Mouse (Mus musculus): ENCODE results near the gene Olfr981.

Olfr981 gene

GRCm38 (mm10) chr9:40021164-40021563 is at the start of gene Olfr981:
TSS of gene Olfr981 (plus strand) at chr9:40021464.
- in situ Hi-C loops (cut with MboI; ENCODE audit: unreplicated experiment in 2 of 2): no loop called here

DNA sequence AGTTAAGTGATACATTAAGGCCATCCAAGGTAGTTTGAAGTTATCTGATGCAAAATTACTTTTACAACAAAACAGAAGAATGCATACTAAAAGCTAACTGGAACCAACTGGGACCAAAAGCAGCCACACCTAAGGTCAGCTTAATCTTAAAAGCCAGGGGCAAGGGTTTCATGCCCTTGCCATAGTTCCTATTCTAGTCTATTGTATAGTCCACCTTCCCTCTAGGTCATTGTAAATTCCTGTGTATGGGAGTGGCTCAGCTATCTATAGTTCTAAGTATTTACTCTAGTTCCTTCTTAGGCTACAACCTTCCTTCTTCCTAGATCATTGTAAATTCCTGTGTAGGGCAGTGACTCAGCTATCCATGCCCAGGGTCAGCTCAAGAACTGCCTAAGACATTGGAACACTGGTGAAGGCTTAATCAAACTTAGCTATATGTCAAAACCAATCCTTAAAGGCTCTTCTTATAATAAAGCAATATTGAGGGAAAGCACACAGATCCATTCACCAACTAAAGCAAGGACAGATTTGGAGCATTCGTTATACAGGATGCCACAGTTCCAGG is 44.6 kb upstream of the Olfr981 start:
- in situ Hi-C loops (cut with MboI; ENCODE audit: unreplicated experiment in 2 of 2): loop anchor here in 1 of 2 experiments (10.0 kb wide), 1 partner anchor 72 kb away; the partner anchor contains the start of gene Olfr229

DNA sequence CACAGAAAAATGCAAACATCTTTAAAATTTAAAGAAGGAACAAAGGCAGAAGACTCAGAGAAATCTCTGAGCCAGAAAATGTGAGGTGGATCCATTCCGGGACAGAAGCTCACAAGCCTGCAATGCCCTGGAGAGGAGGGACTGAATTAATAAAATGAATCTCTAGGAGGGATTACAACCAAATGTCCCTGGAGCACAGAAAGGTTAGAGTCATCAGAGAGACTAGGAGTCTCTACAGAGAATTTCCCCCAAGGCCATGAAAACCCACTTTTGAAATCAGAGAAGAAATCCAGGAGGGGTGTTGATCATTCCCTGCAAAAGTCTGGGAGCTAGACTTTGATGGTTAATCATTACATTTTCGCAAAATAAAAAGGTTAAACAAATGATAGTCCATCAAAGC is 29.5 kb upstream of the Olfr981 start, which contains the start of gene Olfr978:
Olfr978 (plus strand) TSS at position 301 of the 400 bp plus-strand sequence.
- in situ Hi-C loops (cut with MboI; ENCODE audit: unreplicated experiment in 2 of 2): no loop called here

GRCm38 (mm10) chr9:40003365-40003764 is 17.9 kb upstream of the Olfr981 start, which contains the start of gene Olfr979:
TSS of gene Olfr979 (minus strand) at chr9:40003465.
- in situ Hi-C loops (cut with MboI; ENCODE audit: unreplicated experiment in 2 of 2): no loop called here

DNA sequence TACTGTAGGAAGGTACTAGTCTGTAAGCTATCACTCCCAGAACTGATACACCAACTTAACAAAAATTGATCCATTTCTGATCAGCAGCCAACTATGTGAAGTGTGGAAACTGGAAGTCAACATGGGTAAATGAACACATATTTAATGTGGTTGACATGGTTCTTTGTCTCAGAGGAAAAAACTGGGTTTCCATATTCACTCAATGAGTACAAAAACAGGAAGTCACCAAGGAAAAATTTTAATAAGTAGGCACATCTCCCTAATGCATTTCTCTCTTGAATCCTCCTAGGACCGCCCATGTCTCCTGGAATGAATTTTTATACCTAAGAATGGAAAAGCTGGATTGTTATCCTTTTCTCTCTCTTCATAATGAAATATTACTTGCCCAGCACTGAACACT is 11.8 kb upstream of the Olfr981 start, which contains the start of gene Olfr980:
Olfr980 (minus strand) TSS at position 101 of the 400 bp plus-strand sequence.
- in situ Hi-C loops (cut with MboI; ENCODE audit: unreplicated experiment in 2 of 2): no loop called here

- in situ Hi-C loops (cut with MboI; ENCODE audit: unreplicated experiment in 2 of 2): no loop called here
Observed at GRCm38 (mm10) chr9:40050138-40050537, 28.9 kb downstream of the Olfr981 start.

DNA sequence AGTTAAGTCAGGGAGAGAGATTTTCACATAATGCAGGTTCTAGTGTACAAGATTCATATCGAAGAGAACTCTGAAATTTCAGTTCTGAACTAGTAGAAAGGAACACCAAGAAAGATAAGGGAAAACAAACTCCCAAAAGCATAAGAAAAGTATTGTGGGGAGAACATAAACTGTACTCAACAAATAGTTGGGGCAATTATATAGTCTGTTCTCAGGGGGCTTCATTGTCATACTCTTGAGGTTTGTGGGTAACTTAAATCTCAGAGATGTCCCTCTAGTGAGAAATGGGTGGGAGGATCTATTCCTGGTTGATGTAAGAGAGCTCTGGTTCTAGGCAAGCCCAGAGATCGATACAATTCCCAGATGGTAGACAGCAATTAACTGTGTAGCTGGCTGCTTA is 52.3 kb downstream of the Olfr981 start, which contains the start of gene Olfr982:
Olfr982 (plus strand) TSS at position 301 of the 400 bp plus-strand sequence.
- in situ Hi-C loops (cut with MboI; ENCODE audit: unreplicated experiment in 2 of 2): no loop called here
